Mouse (Mus musculus) liver, postnatal 0 days (tissue): Measurements from ENCODE around the gene Olfr1396.

Experiments
- CTCF ChIP-seq: sonication (generic); IDR thresholded peaks from 2 replicates; pipeline ENCODE4 v1.5.1; 2016; ENCODE audit warnings: antibody characterized with exemption, low read depth
- EP300 ChIP-seq: IDR thresholded peaks from 2 replicates; pipeline ENCODE4 v1.6.1; 2016; ENCODE audit warnings: antibody characterized with exemption, low read depth, mild to moderate bottlenecking

DNA sequence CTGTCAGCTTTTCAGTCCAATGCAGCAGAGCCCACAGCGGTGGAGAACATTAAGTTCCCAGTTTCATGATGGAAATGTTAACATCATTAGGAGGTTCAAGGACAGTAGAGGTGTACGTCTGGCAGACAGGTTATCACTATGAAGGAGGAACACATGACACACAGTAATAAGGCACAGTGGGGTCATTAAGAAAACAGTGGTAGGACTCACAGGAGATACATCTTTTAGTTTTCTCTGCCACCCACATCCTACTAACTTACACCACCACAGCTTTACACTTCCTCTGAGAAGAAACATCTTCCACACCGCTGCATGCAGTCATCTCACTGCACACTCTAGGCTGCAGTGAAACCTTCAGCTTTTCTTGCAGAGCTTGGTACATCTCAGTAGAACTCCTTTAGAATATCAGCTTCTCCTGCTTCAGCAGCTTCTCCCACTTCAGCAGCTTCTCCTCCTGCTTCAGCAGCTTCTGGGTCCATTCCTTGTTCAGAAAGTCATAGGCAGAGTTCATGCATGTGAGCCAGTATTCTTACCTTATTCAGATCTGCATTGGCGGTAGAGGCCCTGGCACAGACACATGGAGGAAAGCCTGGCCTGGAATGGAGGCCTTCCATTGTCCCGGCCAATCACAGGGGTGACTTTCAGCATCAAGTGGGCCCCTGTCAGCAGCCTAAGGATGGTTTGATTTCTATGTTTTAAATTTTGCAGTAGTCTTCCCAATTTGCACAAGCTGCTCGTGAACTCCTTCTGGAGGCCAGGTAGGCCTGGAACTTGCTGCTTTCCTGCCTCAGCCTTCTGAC lies 20.6 kb downstream of the Olfr1396 start:
- TF ChIP-seq EP300 (no peak), CTCF (no peak)
